Mouse (Mus musculus) intestine, embryonic 14.5 days (tissue): ENCODE results near the gene Tjp1. TPM values are rescaled to one million over a fixed set of nuclear protein-coding genes. Genes with fewer than 3 reads are reported as not detected.

Experiments used
- ATAC-seq: fragments of 200-750 bp; cut with Nextera tagmentation; replicated peaks from 2 replicates; pipeline ENCODE4 v1.8.0; 2017; ENCODE audit warnings: low read depth, moderate number of reproducible peaks, moderate TSS enrichment, moderate library complexity; ENCODE audit not compliant: low FRiP score, low TSS enrichment
- DNase-seq: peaks from one replicate; pipeline ENCODE4 v3.0.0-alpha.2; 2018; ENCODE audit warnings: low spot score
- H3K27ac ChIP-seq: fragments of 300-500 bp; sonication (generic); 2 replicates; pipeline ENCODE4 v1.5.1; 2014; ENCODE audit warnings: low read depth, mild to moderate bottlenecking, control low read depth
- H3K27me3 ChIP-seq: fragments of 300-500 bp; sonication (generic); replicated peaks from 2 replicates; pipeline ENCODE4 v1.6.1; 2014; ENCODE audit warnings: low read length, control low read depth; ENCODE audit not compliant: control insufficient read depth, insufficient read depth
- H3K36me3 ChIP-seq: fragments of 300-500 bp; sonication (generic); 2 replicates; pipeline ENCODE4 v1.6.1; 2014; ENCODE audit warnings: low read length, control low read depth; ENCODE audit not compliant: control insufficient read depth, insufficient read depth
- H3K4me1 ChIP-seq: fragments of 300-500 bp; sonication (generic); replicated peaks from 2 replicates; pipeline ENCODE4 v1.6.1; 2014; ENCODE audit warnings: low read length, control low read depth, mixed read lengths; ENCODE audit not compliant: control insufficient read depth, insufficient read depth
- H3K4me2 ChIP-seq: fragments of 300-500 bp; sonication (generic); 2 replicates; pipeline ENCODE4 v1.6.1; 2014; ENCODE audit warnings: low read length
- H3K4me3 ChIP-seq: fragments of 300-500 bp; sonication (generic); 2 replicates; pipeline ENCODE4 v1.5.1; 2014; ENCODE audit warnings: low read depth, low read length, control low read depth, mixed read lengths
- H3K9ac ChIP-seq: fragments of 300-500 bp; sonication (generic); 2 replicates; pipeline ENCODE4 v1.6.1; 2014; ENCODE audit warnings: mild to moderate bottlenecking, low read length
- H3K9me3 ChIP-seq: fragments of 300-500 bp; sonication (generic); 2 replicates; pipeline ENCODE4 v1.6.1; 2016; ENCODE audit warnings: low read length, control low read depth; ENCODE audit not compliant: control insufficient read depth
- WGBS: fragments of 180-500 bp; shearing (Covaris S2); extraction: QIAGEN DNeasy Blood & Tissue Kit; methylation state at CpG from one replicate; pipeline ENCODE4 v1.1.7; 2014; 5-methylcytosine and 5-hydroxymethylcytosine counted together
- polyA plus RNA-seq: library from polyadenylated mRNA; unstranded; fragments of >200 nt; fragmentation: Nextera tagmentation; extraction: Ambion mirVana; gene quantifications from 2 replicates; pipeline ENCODE4 v1.2.1, GENCODE M21; 2014

Tjp1 gene
- polyA plus RNA-seq, 1 experiment from 2014 or later: 15.9 TPM

DNA sequence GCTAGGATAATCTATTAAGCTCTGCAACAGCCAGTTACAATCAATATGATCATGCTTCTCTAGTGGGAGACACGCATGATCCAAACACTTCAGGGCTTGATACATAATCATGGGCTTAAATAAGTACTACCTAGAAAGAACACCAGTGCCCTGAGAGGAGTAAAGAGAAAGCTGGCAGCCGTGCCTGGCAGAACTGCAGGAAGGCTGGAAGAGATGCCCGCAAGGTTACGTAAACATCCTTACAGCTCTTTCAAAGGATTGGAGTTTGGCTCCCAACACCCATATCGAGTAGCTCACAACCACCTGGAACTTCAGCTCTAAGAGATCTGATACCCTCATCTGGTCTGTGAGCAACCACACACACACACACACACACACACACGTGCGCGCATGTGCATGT lies 167.8 kb downstream of the Tjp1 start:
- Histone ChIP-seq H3K9ac (no peak overlapping the region), H3K9me3 (no peaks in the 10 kb centered on the region), H3K4me1 (peaks cover 63% of the 10 kb centered on the region), H3K4me3 (no peak overlapping the region), H3K4me2 (peak overlapping the region; percentile 18), H3K27ac (peak overlapping the region; percentile 65), H3K36me3 (no peaks in the 10 kb centered on the region), H3K27me3 (no peaks in the 10 kb centered on the region)
- DNase-seq (no peak), ATAC-seq (no peak)
- WGBS: 63% methylated on average over 8 of the region's 8 CpGs

DNA sequence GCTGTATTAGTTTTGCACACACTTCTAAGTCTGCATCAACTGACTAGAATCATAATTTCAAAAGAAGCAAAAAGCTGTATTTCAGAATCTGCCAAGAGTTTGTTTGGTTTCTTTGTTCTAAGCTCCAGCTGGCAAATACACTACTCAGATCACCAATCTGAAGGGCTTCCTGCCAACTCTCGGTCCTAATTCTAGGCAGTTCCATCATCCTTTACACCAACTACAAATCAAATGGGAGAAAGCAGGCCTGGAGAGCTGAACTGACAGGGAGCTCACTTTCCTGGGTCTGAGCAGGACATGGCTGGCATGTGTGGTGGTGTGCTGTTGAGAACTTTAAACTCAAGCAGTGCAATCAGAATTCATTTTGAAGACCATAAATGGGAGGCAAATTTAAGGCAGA lies 170.0 kb downstream of the Tjp1 start:
- no peak overlapping the region for H3K9ac ChIP-seq
- no peak for ATAC-seq
- peak overlapping the region; percentile 14 for H3K27ac ChIP-seq
- peaks cover 56% of the 10 kb centered on the region for H3K4me1 ChIP-seq
- no peaks in the 10 kb centered on the region; the same call in 1 of the 2 replicates for H3K36me3 ChIP-seq
- H3K9me3 ChIP-seq: no peaks in the 10 kb centered on the region
- H3K4me2 ChIP-seq: no peak overlapping the region
- H3K4me3 ChIP-seq: no peak overlapping the region
- DNase-seq: no peak
- no peaks in the 10 kb centered on the region for H3K27me3 ChIP-seq
- WGBS: 5% methylated on average over 1 of the region's 1 CpGs

DNA sequence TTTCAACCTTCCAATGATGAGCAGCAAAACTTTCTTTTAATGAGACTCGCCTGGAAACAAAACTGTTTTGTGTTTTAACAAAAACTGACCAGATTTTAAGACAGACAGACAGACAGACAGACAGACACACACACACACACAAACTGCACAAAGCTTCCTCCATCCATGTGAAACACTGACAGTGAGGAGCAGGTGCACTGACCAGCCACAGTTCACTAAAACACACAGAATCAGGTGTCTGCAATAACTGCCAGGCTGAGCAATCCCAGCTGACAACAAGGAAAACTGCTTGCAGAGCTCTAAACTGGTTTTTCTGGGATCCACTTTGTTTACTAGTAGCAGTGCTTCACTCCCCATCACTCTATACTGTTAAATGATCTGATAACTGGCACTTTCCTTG lies 171.4 kb downstream of the Tjp1 start:
- Histone ChIP-seq H3K4me3 (no peak overlapping the region), H3K9ac (no peak overlapping the region), H3K4me2 (no peak overlapping the region), H3K4me1 (peaks cover 49% of the 10 kb centered on the region), H3K36me3 (no peaks in the 10 kb centered on the region; the same call in 1 of the 2 replicates), H3K27ac (no peak overlapping the region), H3K27me3 (no peaks in the 10 kb centered on the region), H3K9me3 (no peaks in the 10 kb centered on the region)
- WGBS: 78% methylated on average over 1 of the region's 1 CpGs
- no peak for ATAC-seq
- DNase-seq: no peak

DNA sequence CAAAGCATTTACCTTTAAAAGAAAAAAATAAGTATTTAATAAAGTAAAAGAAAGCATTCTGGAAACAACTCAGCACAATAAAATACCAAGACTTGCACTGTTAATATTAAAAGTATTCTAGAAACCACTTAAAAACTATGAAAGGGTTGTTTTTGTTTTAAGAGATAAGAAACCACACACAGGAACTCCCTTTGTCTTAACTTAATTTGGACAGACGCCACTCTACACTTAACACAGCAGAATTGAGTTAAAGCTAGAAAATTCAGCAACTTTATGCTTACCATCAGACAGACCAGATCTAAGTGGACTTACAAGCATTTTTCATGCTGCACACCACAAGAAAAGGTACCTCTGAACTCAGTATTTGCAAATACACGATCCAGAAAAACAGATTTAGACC lies 172.7 kb downstream of the Tjp1 start:
- no peak for ATAC-seq
- Histone ChIP-seq H3K9me3 (no peaks in the 10 kb centered on the region), H3K4me3 (no peak overlapping the region), H3K36me3 (no peaks in the 10 kb centered on the region; the same call in 1 of the 2 replicates), H3K4me1 (peaks cover 40% of the 10 kb centered on the region), H3K27ac (no peak overlapping the region), H3K4me2 (no peak overlapping the region), H3K9ac (no peak overlapping the region), H3K27me3 (no peaks in the 10 kb centered on the region)
- no peak for DNase-seq
- 60% methylated on average over 2 of the region's 2 CpGs for WGBS

DNA sequence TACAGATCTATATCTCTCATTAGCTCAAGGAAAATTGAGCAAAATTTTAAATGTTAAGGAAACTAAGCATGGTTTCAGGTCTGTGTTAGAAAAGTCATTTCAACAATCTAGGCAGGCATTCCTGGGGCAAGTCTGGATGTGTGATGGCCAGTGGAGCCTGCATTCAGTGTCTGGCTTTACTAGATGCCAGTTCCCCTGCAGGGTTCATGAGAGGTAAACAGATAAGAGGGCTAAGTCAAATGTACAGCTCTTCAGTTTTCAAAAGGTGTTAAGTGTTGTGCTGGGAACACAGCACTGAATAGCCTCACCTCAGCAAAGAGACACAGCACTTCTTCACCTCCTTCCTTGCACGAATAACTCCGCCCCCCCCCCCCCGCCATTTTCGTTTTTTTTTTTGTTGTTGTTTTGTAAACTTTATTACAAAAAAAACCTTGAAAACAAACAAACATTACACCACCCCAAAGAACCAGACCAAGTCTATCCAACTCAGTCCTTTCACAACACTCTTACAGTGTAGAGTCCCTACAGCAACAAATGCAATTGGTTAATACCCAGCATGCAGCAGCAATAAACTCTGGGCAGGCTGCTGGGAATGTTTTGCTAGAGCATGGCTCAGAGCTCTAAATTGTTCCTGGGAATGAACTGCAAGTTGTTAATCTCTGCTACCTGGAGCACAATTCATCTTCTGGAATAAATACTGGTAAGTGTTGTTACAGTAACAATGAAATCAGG lies 177.1 kb downstream of the Tjp1 start:
- Histone ChIP-seq H3K9me3 (no peaks in the 10 kb centered on the region), H3K36me3 (no peaks in the 10 kb centered on the region; the same call in 1 of the 2 replicates), H3K27ac (no peak overlapping the region), H3K9ac (no peak overlapping the region), H3K4me3 (no peak overlapping the region), H3K27me3 (no peaks in the 10 kb centered on the region), H3K4me2 (no peak overlapping the region), H3K4me1 (peaks cover 9% of the 10 kb centered on the region; the same call in 1 of the 2 replicates)
- 67% methylated on average over 4 of the region's 4 CpGs for WGBS
- DNase-seq (no peak), ATAC-seq (no peak)

DNA sequence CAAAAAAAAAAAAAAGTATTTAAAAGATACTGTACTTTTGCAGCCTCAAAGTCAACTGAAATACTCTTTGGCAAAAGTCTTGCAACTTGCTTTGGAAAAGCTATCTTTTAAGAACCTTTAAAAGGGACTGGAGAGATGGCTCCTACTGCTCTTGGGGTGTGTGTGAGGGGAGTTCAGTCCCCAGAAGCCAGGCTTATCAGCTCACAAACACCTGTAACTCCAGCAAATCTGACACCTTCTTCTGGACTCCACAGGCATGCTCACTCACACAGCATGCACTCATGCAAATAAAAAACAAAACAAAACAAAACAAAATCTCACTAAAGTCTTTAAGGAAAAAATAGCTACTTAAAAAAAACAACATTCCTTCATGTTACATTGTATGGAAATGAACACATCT lies 179.0 kb downstream of the Tjp1 start:
- no peak for ATAC-seq
- Histone ChIP-seq H3K9ac (no peak overlapping the region), H3K4me3 (no peak overlapping the region), H3K27ac (no peak overlapping the region), H3K27me3 (no peaks in the 10 kb centered on the region), H3K4me2 (no peak overlapping the region), H3K36me3 (no peaks in the 10 kb centered on the region; the same call in 1 of the 2 replicates), H3K4me1 (0 out of 2 replicates have a peak, but pooled peaks cover 4% of the 10 kb centered on the region), H3K9me3 (no peaks in the 10 kb centered on the region)
- no peak for DNase-seq

DNA sequence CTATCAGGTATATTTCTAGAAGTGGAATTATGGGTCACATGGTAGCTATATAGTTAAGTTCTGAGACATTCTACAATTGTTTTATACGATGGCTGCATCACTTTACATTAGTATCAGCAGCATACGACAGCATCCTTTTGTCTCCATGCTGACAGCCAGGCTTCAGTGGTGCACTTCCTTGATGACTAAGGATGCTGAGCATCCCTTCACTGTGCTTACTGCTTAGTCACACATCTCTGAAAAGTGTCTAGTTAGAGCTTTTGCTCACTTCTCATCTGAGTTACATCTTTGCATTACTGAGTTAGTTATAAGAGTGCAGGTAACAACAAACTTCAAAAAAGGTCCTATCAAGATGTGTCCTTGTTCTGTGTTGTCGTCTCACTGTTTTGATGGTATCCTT lies 182.3 kb downstream of the Tjp1 start:
- Histone ChIP-seq H3K36me3 (peaks cover 22% of the 10 kb centered on the region; the same call in 1 of the 2 replicates), H3K27me3 (no peaks in the 10 kb centered on the region), H3K4me2 (no peak overlapping the region), H3K4me1 (no peaks in the 10 kb centered on the region), H3K9ac (no peak overlapping the region), H3K4me3 (no peak overlapping the region), H3K27ac (no peak overlapping the region), H3K9me3 (no peaks in the 10 kb centered on the region)
- DNase-seq (no peak), ATAC-seq (no peak)
- 80% methylated on average over 3 of the region's 3 CpGs for WGBS

DNA sequence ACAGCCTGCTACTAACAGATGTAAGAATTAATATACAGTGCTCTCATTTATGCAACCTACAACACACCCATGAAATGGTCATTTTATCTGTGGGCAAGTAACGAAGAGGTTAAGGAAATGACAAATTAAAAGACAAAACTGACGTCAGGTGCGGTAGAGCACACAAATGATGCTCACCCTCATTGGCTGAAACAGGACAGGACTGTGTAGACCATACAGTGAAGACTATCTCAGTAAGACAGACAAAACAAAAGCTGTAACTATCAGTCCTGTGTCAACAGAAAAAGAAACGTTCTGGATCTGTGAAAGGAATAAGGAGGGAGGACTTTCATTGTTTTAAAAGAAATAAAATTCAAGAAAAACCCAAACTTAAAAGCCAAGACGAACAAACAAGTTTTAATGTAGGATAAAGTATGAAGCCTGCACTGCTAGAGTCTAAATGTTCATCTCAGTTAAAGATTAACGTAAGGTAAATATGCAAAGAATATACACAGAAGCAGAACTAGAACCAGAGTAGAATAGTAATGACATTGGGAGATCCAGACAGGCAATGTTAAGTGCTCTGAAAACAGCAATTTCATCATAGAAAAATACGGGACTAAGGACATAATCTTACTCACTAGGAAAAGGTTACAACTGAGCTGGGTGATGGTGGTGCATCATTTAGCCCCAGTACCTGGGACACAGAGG lies 189.9 kb downstream of the Tjp1 start:
- peaks cover 75% of the 10 kb centered on the region for H3K36me3 ChIP-seq
- H3K9me3 ChIP-seq: no peaks in the 10 kb centered on the region
- 78% methylated on average over 7 of the region's 7 CpGs for WGBS
- H3K4me1 ChIP-seq: no peaks in the 10 kb centered on the region
- no peak overlapping the region for H3K27ac ChIP-seq
- no peak overlapping the region for H3K9ac ChIP-seq
- DNase-seq (no peak), ATAC-seq (no peak)
- H3K4me2 ChIP-seq: no peak overlapping the region
- no peak overlapping the region for H3K4me3 ChIP-seq
- no peaks in the 10 kb centered on the region for H3K27me3 ChIP-seq
